Mouse (Mus musculus) bone marrow, adult 2 months (tissue): ENCODE results near the gene Ets2.

Experiments
- CTCF ChIP-seq: fragments of 200-500 bp; IDR thresholded peaks from 2 replicates; pipeline ENCODE4 v1.5.1; 2011; ENCODE audit warnings: low read length, control low read depth; ENCODE audit not compliant: control insufficient read depth, insufficient read depth
- POLR2A ChIP-seq: fragments of 200-500 bp; IDR thresholded peaks from 2 replicates; pipeline ENCODE4 v1.6.1; 2011; ENCODE audit warnings: low read depth, mild to moderate bottlenecking, control low read depth, low read length, borderline replicate concordance; ENCODE audit not compliant: control insufficient read depth

DNA sequence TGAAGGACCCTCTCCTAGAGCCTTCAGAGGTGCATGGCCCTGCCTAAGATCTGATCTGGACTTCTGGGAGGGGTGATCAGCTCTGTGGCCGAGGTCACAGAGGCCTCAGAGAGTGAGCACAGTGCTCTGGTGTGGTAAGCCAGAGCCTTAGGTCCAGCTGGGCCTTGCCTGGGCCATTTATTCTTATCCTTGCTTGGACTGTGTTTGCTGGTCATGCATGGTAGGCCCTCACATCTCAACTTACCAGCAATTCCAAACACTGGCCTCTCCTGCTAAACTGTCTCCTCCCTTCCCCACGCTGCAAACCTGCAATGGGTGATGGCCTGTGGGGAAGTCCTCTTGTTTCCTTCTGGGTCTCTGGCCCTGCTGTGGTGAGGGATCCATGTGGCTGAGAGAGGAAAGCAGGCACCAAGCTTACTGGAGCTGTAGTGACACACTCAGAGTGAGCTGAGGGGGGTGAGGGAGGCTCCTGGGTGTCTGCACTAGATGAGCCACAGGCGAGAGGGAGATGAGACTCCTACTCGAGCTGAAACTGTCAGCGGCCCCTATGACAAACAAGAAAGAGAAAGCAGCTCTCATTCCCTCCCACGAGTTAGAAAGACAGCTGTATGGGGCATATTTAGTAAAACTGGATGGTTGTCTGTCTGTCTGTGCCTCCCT lies 36.3 kb upstream of the Ets2 start:
- TF ChIP-seq CTCF (no peak), POLR2A (no peak)
